Mouse (Mus musculus): ENCODE measurements around the gene Hrg. TPM values are rescaled to one million over a fixed set of nuclear protein-coding genes. Genes with fewer than 3 reads are reported as not detected.

Gene Hrg
- total RNA-seq (2023) = not detected

GRCm38 (mm10) chr16:22950840-22951395 is at the start of gene Hrg:
Hrg (plus strand) TSS chr16:22951072.

GRCm38 (mm10) chr16:22918034-22918433 is 32.8 kb upstream of the Hrg start, which contains the start of gene Fetub:
Fetub (plus strand) TSS chr16:22918334.

Other genes starting within 250 kb of the Hrg start
- gene Crygs, start 139.5 kb upstream of the Hrg start, total RNA-seq (2023) = not detected
- 15.0 TPM for gene Tbccd1, start 93.4 kb upstream of the Hrg start, total RNA-seq (2023)
- gene Dnajb11, start 93.2 kb upstream of the Hrg start, total RNA-seq (2023) = 52.9 TPM
- not detected for gene Ahsg, start 59.8 kb upstream of the Hrg start, total RNA-seq (2023)
- not detected for gene Fetub, start 32.7 kb upstream of the Hrg start, total RNA-seq (2023)
- not detected for gene Kng2, start 78.4 kb downstream of the Hrg start, total RNA-seq (2023)
- gene Kng1, start 106.8 kb downstream of the Hrg start, total RNA-seq (2023) = not detected
- 1,098 TPM for gene Eif4a2, start 156.4 kb downstream of the Hrg start, total RNA-seq (2023)
- 7.7 TPM for gene Rfc4, start 176.7 kb downstream of the Hrg start, total RNA-seq (2023)
- not detected for gene Adipoq, start 195.5 kb downstream of the Hrg start, total RNA-seq (2023)